Mouse (Mus musculus): ENCODE measurements around the gene Tuba1b.
"Not testable (repeated sequence)": the region's sequence is repeated elsewhere in the genome, so short reads cannot be mapped to it uniquely, and the experiment has no call there.

Tuba1b gene

DNA sequence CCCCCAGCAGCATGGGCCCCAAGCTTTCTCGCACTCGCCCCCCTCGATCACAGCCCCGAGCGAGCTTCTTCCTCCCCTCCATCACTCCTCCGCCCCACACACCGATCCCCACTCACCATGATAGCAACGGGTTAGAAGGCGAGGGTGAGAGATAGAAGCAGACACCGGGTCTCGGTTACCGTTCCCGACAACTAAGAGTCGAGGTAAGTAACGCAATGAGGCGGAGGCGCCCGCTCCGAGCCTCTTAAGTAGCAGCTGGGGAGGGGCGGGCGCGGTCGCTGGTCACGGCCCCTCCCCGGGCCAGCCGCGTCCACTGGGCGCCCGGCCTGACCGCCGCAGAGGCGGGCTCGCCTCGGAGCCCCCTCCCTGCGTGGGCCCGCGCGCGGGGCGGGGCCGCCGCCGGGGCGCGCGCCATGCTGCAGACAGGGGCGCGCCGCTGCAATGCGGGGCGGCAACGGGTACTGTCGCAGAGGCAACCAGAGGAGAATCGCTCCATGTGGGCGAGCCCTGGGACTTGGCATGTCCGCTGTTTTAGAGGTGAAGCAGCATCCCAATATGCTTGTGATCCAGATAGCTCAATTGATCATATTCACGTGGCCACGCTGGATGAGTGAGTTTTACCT lies at the start of gene Tuba1b:
TSS of gene Tuba1b (minus strand) at position 349 of the 623 bp plus-strand sequence.
- peak; percentile 93 for DNase-seq

DNA sequence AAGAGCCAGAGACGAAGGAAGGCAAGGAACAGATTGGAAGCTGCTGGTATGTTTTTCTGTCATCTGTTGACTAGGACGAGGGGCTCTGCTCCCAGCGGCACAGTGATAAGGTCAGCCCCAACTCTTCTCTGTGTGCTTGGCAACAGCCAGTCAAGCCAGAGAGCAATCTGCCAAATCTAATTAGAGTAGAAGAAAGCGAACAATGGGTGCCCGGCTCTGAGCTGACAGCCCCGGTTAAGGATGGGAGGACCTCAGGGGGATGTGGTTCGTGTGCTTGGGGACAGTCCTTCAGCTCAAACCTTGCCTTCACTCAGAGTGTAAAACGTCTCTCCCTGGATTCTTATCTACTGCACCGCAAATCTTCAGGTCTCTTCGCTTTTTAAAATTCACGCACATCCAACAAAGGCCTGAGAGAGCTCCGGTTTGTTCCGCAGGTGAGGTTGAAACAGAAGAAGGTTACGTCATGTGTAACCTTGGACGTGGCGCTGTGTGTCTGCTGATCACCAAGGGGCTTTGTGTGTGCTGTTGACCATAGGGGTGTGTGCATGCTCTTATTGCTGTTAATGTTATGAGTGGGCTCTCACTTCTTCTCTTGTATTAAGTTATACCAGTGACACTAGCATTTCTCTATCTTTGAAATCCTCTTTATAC lies 49.2 kb upstream of the Tuba1b start:
- no peak for DNase-seq

DNA sequence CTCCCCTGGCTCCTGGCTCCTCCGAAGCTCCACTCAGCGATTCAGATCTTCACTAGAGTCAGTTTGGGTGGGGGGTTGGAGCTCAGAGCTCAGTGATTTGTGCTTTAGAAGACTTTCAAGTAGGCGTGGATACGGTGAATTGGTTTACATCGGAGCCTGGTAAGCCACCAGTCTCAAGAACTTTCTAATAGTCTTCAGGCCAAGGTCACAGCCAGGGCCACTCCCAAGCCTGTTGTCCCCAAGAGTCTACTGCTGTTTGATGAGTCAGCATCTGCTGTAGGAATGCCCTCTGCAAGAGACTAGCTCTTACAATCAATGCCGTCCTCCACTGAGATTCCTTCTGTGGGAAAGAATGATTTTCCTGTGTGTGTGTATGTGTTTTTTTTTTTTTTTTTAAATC lies 47.7 kb upstream of the Tuba1b start:
- DNase-seq: no peak

DNA sequence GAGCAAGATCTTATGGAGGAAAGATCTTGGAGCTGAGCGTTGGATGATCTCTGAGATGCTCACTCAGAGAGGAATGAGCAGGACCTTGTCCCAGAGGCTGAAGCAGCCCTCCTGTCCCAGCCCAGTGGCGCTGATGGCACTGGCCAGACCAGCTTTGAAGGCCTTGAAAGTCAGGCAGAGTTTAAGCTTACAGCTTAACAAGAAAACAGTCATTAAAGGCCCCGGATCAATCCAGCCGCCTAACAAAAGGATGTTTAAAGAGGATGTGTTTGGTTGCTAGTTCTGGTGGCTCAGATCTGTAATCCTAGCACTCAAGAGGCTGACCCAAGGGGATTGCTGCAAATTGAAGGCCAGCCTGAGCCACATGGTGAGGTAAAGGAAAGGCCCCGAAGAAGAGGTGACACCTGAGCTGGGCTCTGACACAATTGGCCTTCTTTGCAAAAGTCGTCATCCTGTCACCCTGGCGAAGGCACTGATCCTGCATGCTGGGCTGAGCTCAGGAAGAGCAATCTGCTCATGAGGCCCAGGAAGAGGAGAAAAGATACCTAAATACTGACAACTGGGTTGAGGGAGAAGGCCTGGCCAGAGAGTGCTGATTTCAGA lies 45.7 kb upstream of the Tuba1b start:
- DNase-seq: no peak

DNA sequence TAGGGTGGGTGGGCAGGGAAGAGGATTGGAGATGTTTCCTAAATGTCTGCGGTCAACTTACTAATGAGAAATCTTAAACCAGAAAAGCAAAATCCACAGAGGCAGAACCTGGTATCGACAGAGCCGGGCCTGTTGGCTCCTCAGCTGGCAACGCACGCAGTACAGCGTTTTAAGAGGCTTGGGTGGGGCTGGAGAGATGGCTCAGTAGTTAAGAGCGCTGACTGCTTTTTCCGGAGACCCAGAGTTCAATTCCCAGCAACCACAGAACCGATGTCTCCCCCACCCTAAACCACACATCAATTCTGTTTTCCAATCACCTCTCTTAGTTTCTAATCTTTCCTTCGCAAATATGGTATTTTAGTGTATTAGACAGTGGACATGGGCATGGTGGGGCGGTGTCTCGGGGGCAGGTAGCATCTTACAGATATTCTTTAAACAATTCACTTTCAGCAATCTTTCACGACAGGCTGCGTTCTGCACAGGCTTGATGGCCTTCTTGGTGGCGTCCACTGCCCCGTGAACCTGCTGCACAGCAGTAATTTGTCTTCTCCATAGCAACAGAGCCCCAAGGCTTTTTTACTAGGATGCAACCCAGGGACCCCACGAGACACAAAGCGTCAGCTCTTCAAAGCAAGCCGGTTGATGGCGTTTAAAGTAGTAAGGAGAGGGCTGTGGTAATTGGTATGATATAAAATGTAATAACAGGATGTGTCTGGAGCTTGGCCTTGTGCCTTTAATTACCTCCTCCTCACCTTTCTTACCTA lies 44.2 kb upstream of the Tuba1b start:
- DNase-seq: no peak

GRCm38 (mm10) chr15:98977759-98978408 lies 43.5 kb upstream of the Tuba1b start:
- DNase-seq: peak; percentile 75

- DNase-seq: no peak
Measured at GRCm38 (mm10) chr15:98976763-98977758, 42.7 kb upstream of the Tuba1b start.

DNA sequence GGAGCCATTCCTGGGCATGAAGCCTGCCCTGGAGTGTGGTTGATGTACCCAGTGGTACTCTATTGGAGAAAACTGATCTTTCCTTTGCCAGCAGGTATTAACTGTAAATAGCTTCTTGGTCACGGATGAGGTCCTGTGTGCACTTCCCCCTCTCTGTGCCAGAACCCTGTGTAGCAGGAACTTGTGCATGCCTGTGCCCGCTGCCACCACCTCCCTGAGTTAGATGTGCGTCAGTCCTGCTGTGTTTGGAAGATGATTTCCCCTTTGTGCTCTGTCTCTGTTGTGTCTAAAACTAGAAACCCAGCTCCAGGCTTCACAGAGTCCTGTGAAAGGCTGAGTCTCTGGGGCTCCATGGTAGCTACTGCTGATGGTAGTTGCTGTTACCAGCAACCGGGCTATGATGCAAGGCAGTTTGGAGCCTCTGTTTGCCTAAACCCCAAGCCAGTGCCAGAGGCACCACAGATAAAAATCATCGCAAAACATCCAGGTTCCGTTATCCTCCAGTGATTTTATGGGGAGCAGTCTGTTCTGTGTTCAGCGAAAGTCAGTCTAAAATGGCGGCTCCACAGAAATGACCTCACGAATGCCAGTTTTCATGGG lies 38.8 kb upstream of the Tuba1b start:
- DNase-seq: no peak

DNA sequence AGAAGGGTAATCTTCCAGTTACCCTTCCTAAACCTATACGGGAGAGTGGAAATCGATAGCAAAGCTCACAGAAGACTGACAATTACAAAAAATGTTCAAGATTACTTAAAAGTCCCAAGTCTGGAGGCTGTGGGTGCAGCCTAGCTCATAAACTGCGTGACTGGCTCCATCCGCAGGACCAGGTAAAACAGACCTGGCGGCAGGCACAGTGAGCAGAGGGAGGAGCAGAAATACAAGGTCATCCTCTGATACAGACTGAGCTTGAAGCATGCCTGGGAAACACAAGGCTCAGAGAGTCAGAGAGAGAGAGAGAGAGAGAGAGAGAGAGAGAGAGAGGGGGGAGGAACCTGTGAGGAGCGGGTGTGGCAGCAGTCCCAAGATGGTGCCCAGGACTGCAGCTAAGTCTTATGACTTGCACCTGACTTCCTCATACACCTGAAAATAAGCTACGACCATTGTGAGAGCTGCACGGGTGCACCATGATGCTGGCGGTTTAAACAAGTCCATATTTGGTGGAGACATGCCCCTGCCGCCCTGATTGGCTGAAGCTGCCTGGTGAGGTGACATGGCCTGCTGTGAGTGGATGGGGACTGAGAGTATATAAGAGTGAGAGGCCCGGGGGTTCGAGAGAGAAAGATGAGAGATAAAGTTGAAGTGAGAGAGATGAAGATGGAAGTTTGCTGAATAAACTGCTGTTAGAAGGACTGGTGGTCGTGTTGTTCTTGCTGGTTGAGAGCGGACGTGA lies 37.4 kb upstream of the Tuba1b start:
- not testable (repeated sequence) for DNase-seq

GRCm38 (mm10) chr15:98971111-98971510 lies 36.7 kb upstream of the Tuba1b start:
- DNase-seq: no peak

- DNase-seq: no peak
Measured at GRCm38 (mm10) chr15:98969372-98970101, 35.2 kb upstream of the Tuba1b start.

- DNase-seq: peak; percentile 53
Measured at GRCm38 (mm10) chr15:98968701-98969371, 34.5 kb upstream of the Tuba1b start.

GRCm38 (mm10) chr15:98959531-98959930 lies 25.2 kb upstream of the Tuba1b start:
- DNase-seq: no peak

DNA sequence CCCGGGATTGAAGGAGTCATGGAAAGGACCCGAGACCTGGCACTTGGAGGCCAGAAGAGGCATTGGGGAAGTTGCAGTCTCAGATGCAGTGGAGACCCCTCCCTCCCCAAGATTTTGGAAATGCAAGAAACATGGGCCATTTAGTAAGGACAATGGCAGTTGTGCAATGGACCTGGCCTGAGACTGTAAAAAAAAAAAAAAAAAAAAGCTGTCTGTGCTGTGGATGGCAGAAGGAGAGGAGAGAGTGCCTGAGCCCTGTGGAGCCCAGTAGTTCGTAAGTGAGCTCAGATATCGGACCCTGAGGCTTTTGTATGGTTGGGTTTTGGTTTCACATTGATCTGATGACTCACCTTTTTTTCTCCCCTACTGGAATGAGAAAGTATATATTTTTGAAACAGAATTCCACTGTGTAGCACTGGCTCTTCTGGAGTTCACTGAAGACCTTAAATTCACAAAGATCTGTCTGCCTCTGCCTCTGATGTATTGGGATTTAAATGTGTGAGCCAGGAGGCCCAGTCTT lies 24.6 kb upstream of the Tuba1b start:
- no peak for DNase-seq

- DNase-seq: no peak
Measured at GRCm38 (mm10) chr15:98957475-98957874, 23.1 kb upstream of the Tuba1b start.

- DNase-seq: no peak
Measured at GRCm38 (mm10) chr15:98956000-98956399, 21.6 kb upstream of the Tuba1b start.

DNA sequence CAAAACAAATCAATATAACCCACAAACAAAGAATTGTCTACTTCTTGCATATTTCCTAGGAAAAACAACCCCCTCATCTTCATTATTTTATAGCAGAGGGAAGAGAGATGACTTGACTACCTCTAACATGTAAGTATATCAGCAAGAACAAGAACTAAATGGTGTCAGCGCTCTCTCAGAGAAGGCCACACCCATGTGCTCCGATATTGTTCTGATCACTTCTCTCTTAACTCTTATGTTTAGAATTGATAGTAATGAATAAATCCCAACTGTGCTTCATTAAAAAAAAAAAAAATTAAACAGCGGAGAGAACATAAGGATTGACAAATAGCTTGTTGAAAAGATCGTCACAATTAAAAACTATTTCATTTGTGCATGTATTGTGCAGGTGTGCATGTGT lies 21.0 kb upstream of the Tuba1b start:
- DNase-seq: no peak

DNA sequence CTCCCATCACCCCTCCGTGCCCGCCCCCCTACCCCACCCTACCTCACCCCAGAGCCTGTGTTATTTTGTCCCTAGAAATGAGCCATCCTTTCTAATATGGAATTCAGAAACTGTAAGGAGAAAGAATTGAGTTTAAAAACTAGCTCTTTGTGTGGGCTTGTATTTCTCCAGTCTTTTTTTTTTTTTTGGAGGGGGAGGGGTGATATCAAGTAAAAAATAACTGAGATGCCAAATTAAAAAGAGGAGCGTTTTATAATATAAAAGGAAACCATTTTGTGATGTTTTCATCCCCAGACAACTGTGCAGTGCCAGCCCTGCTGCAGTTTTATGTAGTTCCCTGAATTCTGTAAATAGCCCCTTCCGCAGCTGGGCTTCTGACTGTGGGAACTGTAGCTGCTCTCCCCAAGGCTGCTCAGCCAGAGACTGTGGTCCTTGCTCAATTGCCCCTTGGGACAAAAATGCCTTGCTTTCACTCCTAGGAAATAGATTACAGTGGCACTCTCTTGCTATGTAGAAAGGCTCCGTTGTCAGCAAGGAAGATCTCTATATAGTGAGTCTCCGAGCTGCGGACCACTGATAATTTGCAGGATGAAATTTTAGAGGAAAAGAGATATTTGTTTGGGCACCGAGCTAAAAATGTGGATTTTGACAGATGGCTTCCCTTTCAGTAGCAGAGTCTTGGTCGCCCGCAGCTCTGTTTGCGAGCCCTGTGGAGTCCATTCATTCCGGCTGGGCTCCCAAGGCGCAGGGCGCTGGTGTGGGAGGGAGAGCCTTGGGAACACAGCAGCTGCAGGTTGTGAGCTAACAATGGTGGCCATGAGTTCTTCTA lies 20.3 kb upstream of the Tuba1b start:
- DNase-seq: no peak
